Mouse (Mus musculus) hindbrain, embryonic 14.5 days (tissue): ENCODE data around the gene Bola2. TPM values are rescaled to one million over a fixed set of nuclear protein-coding genes. Genes with fewer than 3 reads are reported as not detected.

Experiments used
- ATAC-seq: fragments of 200-750 bp; cut with Nextera tagmentation; 2 replicates; pipeline ENCODE4 v1.8.0; 2017; ENCODE audit warnings: moderate number of reproducible peaks, mild to moderate bottlenecking, moderate TSS enrichment, moderate library complexity; ENCODE audit not compliant: low FRiP score
- DNase-seq: peaks from one replicate; pipeline ENCODE4 v3.0.0-alpha.2; 2015; ENCODE audit warnings: low spot score
- H3K27ac ChIP-seq: fragments of 300-500 bp; sonication (generic); 2 replicates; pipeline ENCODE4 v1.5.1; 2014; ENCODE audit warnings: mild to moderate bottlenecking, moderate library complexity
- H3K27me3 ChIP-seq: fragments of 300-500 bp; sonication (generic); 2 replicates; pipeline ENCODE4 v1.6.1; 2014; ENCODE audit warnings: mild to moderate bottlenecking, low read length, mixed read lengths; ENCODE audit not compliant: control insufficient read depth, insufficient read depth
- H3K36me3 ChIP-seq: fragments of 300-500 bp; sonication (generic); replicated peaks from 2 replicates; pipeline ENCODE4 v1.6.1; 2014; ENCODE audit not compliant: control insufficient read depth, insufficient read depth
- H3K4me1 ChIP-seq: fragments of 300-500 bp; sonication (generic); replicated peaks from 2 replicates; pipeline ENCODE4 v1.6.1; 2014; ENCODE audit warnings: antibody characterized with exemption, low read length, mixed read lengths; ENCODE audit not compliant: control insufficient read depth, insufficient read depth
- H3K4me2 ChIP-seq: fragments of 300-500 bp; sonication (generic); replicated peaks from 2 replicates; pipeline ENCODE4 v1.6.1; 2014; ENCODE audit warnings: mild to moderate bottlenecking, moderate library complexity
- H3K4me3 ChIP-seq: fragments of 300-500 bp; sonication (generic); replicated peaks from 2 replicates; pipeline ENCODE4 v1.5.1; 2014; ENCODE audit warnings: mild to moderate bottlenecking, low read length
- H3K9ac ChIP-seq: fragments of 300-500 bp; sonication (generic); 2 replicates; pipeline ENCODE4 v1.6.1; 2014
- H3K9me3 ChIP-seq: fragments of 300-500 bp; sonication (generic); 2 replicates; pipeline ENCODE4 v1.6.1; 2016; ENCODE audit warnings: low read length; ENCODE audit not compliant: control insufficient read depth
- WGBS: fragments of 180-500 bp; shearing (Covaris S2); extraction: QIAGEN DNeasy Blood & Tissue Kit; methylation state at CpG from one replicate; pipeline ENCODE4 v1.1.7; 2014; 5-methylcytosine and 5-hydroxymethylcytosine counted together
- polyA plus RNA-seq: library from polyadenylated mRNA; unstranded; fragments of >200 nt; fragmentation: Nextera tagmentation; extraction: Ambion mirVana; gene quantifications from 2 replicates; pipeline ENCODE4 v1.2.1, GENCODE M21; 2014

The Bola2 gene
- polyA plus RNA-seq, 1 experiment from 2014 or later: 159 TPM

DNA sequence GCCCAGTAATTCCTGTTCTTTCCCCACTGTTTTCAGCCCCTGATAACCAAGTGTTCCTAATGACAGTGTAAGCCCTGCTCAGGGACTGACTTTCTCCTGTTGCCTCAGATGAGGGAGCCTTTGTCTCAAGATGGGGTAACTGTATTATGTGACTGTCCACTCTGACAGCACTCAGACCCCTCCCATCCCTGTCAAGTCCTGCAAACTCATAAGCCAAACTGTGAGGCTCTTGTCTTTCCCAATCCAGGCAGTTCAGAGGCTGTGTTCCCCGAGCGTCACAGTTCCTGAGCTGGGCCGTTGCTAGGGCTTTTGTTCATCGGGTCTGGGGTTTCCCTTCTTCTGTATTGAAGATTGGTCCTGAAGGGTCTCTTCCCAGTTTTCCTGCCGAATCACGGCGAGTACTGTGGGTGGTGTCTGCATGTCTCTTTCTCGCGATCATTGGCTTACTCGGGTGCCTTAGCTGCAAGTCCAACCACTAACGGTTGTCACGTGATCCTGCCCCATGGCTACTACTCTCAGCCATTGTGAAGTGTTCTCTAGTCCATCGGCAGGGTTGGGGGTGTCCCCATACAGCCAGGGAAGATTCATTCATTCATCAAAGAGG is 45.0 kb downstream of the Bola2 start:
- WGBS: 65% methylated on average over 13 of the region's 13 CpGs
- H3K9me3 ChIP-seq: no peaks in the 10 kb centered on the region
- no peaks in the 10 kb centered on the region for H3K27me3 ChIP-seq
- no peak overlapping the region for H3K27ac ChIP-seq
- H3K4me3 ChIP-seq: no peak overlapping the region
- H3K36me3 ChIP-seq: no peaks in the 10 kb centered on the region
- H3K4me1 ChIP-seq: no peaks in the 10 kb centered on the region
- no peak overlapping the region for H3K4me2 ChIP-seq
- no peak overlapping the region for H3K9ac ChIP-seq
- ATAC-seq (no peak), DNase-seq (no peak)

DNA sequence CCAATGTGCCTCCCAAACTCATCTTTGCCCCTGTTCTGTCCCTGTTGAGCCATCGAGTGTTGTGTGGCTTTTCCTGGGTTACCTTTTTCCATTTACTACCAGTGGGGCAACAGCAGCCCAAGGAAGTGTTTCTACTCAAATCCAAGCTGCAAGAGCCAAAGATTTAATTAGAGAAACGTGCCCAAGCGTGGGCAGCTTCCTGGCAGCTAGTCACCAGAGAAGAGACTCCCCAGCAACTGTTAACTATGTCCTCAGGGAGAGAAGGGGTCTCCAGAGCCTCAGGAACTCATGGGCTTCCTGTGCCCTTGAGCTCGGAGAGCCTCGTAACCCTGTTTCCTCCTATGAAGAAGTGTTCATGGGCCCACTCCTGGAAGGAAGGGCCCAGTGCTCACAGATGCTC is 45.8 kb downstream of the Bola2 start:
- no peaks in the 10 kb centered on the region for H3K4me1 ChIP-seq
- no peak overlapping the region for H3K4me3 ChIP-seq
- no peak overlapping the region for H3K27ac ChIP-seq
- H3K27me3 ChIP-seq: no peaks in the 10 kb centered on the region
- ATAC-seq (no peak), DNase-seq (no peak)
- H3K9me3 ChIP-seq: no peaks in the 10 kb centered on the region
- H3K36me3 ChIP-seq: no peaks in the 10 kb centered on the region
- H3K4me2 ChIP-seq: no peak overlapping the region
- WGBS: 85% methylated on average over 5 of the region's 5 CpGs
- no peak overlapping the region for H3K9ac ChIP-seq

DNA sequence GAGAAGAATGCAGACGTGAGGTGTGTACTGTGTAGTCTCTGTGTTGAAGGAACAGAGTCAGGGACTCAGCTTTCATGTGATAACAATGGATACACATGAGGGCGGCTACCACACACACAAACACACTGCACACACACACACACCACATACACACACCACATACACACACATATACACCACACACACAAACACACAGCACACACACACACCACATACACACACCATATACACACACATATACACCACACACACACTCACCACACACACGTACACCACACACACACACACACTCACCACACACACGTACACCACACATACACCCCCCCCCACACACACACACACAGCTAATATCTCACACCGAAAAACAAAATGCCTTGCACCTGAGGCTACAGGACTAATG is 46.3 kb downstream of the Bola2 start:
- Histone ChIP-seq H3K4me1 (no peaks in the 10 kb centered on the region), H3K27ac (no peak overlapping the region), H3K4me2 (no peak overlapping the region), H3K9me3 (no peaks in the 10 kb centered on the region), H3K4me3 (no peak overlapping the region), H3K9ac (no peak overlapping the region), H3K36me3 (no peaks in the 10 kb centered on the region), H3K27me3 (no peaks in the 10 kb centered on the region)
- WGBS: 90% methylated on average over 5 of the region's 5 CpGs
- DNase-seq: no peak
- no peak for ATAC-seq

DNA sequence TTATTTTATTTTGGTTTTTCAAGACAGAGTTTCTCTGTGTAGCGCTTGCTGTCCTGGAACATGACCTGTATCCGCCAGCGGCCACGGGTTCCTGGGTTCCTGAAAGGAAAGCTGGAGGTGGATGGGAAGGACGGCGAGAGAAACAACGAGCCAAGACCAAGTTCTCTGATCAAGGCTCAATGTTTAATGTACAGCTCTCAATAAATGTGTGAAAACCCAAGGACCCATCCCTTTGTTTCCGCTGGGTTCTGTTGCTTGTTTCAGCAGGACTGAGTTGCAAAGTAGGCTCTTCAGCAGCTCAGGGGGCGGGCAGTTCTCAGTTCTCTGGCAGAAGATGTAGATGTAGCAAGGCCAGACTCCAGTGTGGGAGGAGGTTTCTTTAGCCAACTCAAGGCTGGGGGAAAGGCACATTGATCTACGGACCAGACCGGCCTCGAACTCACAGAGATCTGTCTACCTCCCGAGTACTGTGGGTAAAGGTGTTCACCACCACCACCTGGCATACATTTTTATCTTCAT is 46.8 kb downstream of the Bola2 start:
- H3K9ac ChIP-seq: no peak overlapping the region

DNA sequence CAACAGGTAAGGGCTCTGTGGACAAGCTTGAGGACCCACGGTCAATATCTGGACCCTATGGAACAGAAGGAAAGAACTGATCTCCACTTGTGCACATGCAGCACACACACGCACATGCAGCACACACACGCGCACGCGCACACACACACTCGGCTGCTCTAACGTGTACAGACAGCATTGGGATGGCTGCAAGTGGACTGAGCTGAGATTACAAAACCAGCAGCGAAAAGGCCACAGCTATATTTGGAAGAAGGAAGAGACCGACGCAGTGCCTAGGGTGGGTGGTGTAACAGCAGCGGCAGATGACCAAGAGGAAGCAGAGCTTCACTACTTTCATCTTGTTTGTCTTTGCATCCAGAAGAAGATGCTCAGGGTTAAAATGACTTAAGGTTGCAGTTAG is 50.9 kb downstream of the Bola2 start:
- DNase-seq (no peak), ATAC-seq (no peak)
- Histone ChIP-seq H3K4me3 (no peak overlapping the region), H3K9ac (no peak overlapping the region), H3K4me2 (no peak overlapping the region), H3K4me1 (no peaks in the 10 kb centered on the region), H3K27me3 (no peaks in the 10 kb centered on the region), H3K27ac (no peak overlapping the region), H3K36me3 (no peaks in the 10 kb centered on the region), H3K9me3 (no peaks in the 10 kb centered on the region)
- 92% methylated on average over 12 of the region's 12 CpGs for WGBS

More for the DNA sequence above, 46.8 kb downstream of the Bola2 start:
- DNase-seq (no peak), ATAC-seq (no peak)
- Histone ChIP-seq H3K4me1 (no peaks in the 10 kb centered on the region), H3K27me3 (no peaks in the 10 kb centered on the region), H3K27ac (no peak overlapping the region), H3K4me3 (no peak overlapping the region), H3K36me3 (no peaks in the 10 kb centered on the region), H3K4me2 (no peak overlapping the region), H3K9me3 (no peaks in the 10 kb centered on the region)
- whole genome bisulfite sequencing: 91% methylated on average over 13 of the region's 13 CpGs

DNA sequence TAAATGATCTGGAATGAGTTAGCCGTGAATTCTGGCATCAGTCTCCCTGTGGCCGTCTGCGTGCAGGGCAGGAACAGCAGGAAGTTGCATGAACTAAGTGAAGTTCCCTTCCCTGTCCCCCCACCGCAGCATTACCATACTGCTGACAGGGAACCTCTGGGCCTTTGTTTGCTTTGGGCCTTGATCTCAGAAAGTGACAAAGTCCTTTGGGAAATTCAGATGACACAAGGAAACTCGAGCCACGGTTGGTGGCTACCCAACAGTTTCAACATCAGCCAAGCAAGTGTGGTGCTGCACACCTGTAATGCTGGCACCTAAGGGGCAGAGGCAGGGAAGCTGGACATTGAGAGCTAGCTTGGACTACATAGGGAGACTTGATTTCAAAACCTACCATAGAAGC is 51.6 kb downstream of the Bola2 start:
- H3K9me3 ChIP-seq: no peaks in the 10 kb centered on the region
- ATAC-seq (no peak), DNase-seq (no peak)
- no peak overlapping the region for H3K9ac ChIP-seq
- no peaks in the 10 kb centered on the region for H3K36me3 ChIP-seq
- no peaks in the 10 kb centered on the region for H3K4me1 ChIP-seq
- H3K27me3 ChIP-seq: no peaks in the 10 kb centered on the region
- no peak overlapping the region for H3K4me2 ChIP-seq
- no peak overlapping the region for H3K27ac ChIP-seq
- H3K4me3 ChIP-seq: no peak overlapping the region
- 50% methylated on average over 6 of the region's 6 CpGs for WGBS

DNA sequence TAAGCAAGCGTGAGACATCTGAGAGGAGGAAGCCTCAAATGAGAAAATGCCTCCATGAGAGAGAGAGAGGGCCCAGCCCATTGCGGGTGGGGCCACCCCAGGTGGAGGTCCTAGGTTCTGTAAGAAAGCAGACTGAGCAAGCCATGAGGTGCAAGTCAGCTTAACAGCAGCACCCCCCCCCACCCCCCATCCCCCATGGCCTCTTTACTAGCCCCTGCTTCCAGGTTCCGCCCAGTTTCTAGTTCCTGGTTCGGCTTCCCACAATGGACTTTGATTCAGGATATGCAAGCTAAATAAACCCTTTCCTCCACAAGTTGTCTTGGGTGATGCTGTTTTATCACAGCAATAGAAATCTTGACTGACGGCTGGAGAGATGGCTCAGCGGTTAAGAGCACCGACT is 53.6 kb downstream of the Bola2 start:
- no peak overlapping the region for H3K9ac ChIP-seq
- no peak for DNase-seq
- H3K27ac ChIP-seq: no peak overlapping the region
- no peaks in the 10 kb centered on the region for H3K36me3 ChIP-seq
- H3K4me1 ChIP-seq: no peaks in the 10 kb centered on the region
- H3K27me3 ChIP-seq: no peaks in the 10 kb centered on the region
- no peaks in the 10 kb centered on the region for H3K9me3 ChIP-seq
- H3K4me3 ChIP-seq: no peak overlapping the region
- ATAC-seq: no peak
- 82% methylated on average over 7 of the region's 7 CpGs for WGBS
- H3K4me2 ChIP-seq: no peak overlapping the region

Other genes starting within 250 kb of the Bola2 start
- 0.30 and 0.31 TPM in 2 replicates for gene Atp2a1, start 232.3 kb upstream of the Bola2 start, polyA plus RNA-seq
- 60.3 and 64.1 TPM in 2 replicates for gene Sh2b1, start 220.0 kb upstream of the Bola2 start, polyA plus RNA-seq
- 116 and 136 TPM in 2 replicates for gene Tufm, start 208.0 kb upstream of the Bola2 start, polyA plus RNA-seq
- gene Atxn2l, start 192.0 kb upstream of the Bola2 start, polyA plus RNA-seq: 72.6 and 73.7 TPM in 2 replicates
- gene Eif3c, start 129.0 kb upstream of the Bola2 start, polyA plus RNA-seq: 162 and 165 TPM in 2 replicates
- gene Apobr, start 110.5 kb upstream of the Bola2 start, polyA plus RNA-seq: 0.26 and 0.36 TPM in 2 replicates
- 24.7 and 24.8 TPM in 2 replicates for gene Cln3, start 109.6 kb upstream of the Bola2 start, polyA plus RNA-seq
- not detected in 2 replicates for gene Il27, start 100.5 kb upstream of the Bola2 start, polyA plus RNA-seq
- 11.4 and 12.4 TPM in 2 replicates for gene Nupr1, start 64.5 kb upstream of the Bola2 start, polyA plus RNA-seq
- gene Sgf29, start 46.1 kb upstream of the Bola2 start, polyA plus RNA-seq: 58.0 and 61.1 TPM in 2 replicates
- 2.5 and 5.3 TPM in 2 replicates for gene Sult1a1, start 19.0 kb upstream of the Bola2 start, polyA plus RNA-seq
- gene Slx1b, start 383 bp downstream of the Bola2 start, polyA plus RNA-seq: 10.7 and 10.9 TPM in 2 replicates
- gene Coro1a, start 12.4 kb downstream of the Bola2 start, polyA plus RNA-seq: 82.2 and 99.7 TPM in 2 replicates
- 96.5 and 97.0 TPM in 2 replicates for gene Mapk3, start 64.2 kb downstream of the Bola2 start, polyA plus RNA-seq
- 1.0 and 1.8 TPM in 2 replicates for gene Gdpd3, start 70.9 kb downstream of the Bola2 start, polyA plus RNA-seq
- gene Ypel3, start 81.6 kb downstream of the Bola2 start, polyA plus RNA-seq: 206 and 218 TPM in 2 replicates
- gene Tbx6, start 86.1 kb downstream of the Bola2 start, polyA plus RNA-seq: 0.21 and 0.26 TPM in 2 replicates
- gene Ppp4c, start 97.1 kb downstream of the Bola2 start, polyA plus RNA-seq: 177 and 182 TPM in 2 replicates
- 53.2 and 54.7 TPM in 2 replicates for gene Fam57b, start 102.3 kb downstream of the Bola2 start, polyA plus RNA-seq
- gene 4930451I11Rik, start 136.2 kb downstream of the Bola2 start, polyA plus RNA-seq: 0.74 TPM in 1 of 2 replicates, not detected in the other
- gene Doc2a, start 152.0 kb downstream of the Bola2 start, polyA plus RNA-seq: 16.5 and 25.7 TPM in 2 replicates
- gene Hirip3, start 166.6 kb downstream of the Bola2 start, polyA plus RNA-seq: 10.1 and 11.1 TPM in 2 replicates
- gene Ino80e, start 167.0 kb downstream of the Bola2 start, polyA plus RNA-seq: 93.7 and 95.3 TPM in 2 replicates
- gene Taok2, start 189.3 kb downstream of the Bola2 start, polyA plus RNA-seq: 36.4 and 37.2 TPM in 2 replicates
- gene Tmem219, start 227.5 kb downstream of the Bola2 start, polyA plus RNA-seq: 28.0 and 29.3 TPM in 2 replicates
- 102 and 104 TPM in 2 replicates for gene Kctd13, start 233.5 kb downstream of the Bola2 start, polyA plus RNA-seq